Mouse (Mus musculus) lung, adult 10 weeks (tissue): ENCODE data around the gene Vma21. TPM values are rescaled to one million over a fixed set of nuclear protein-coding genes. Genes with fewer than 3 reads are reported as not detected.

Source experiments
- polyA plus RNA-seq: library from polyadenylated mRNA; stranded (reverse); fragments of 350-450 nt; fragmentation: Illumina TruSeq; extraction: RNeasy Lipid Tissue Mini Kit (QIAGEN cat#74804); gene quantifications from one replicate; pipeline ENCODE4 v1.2.3, GENCODE M21; 2014; ENCODE audit warnings: low read depth, low replicate concordance; ENCODE audit not compliant: insufficient read depth

Gene Vma21
- 14.2 TPM for polyA plus RNA-seq

DNA sequence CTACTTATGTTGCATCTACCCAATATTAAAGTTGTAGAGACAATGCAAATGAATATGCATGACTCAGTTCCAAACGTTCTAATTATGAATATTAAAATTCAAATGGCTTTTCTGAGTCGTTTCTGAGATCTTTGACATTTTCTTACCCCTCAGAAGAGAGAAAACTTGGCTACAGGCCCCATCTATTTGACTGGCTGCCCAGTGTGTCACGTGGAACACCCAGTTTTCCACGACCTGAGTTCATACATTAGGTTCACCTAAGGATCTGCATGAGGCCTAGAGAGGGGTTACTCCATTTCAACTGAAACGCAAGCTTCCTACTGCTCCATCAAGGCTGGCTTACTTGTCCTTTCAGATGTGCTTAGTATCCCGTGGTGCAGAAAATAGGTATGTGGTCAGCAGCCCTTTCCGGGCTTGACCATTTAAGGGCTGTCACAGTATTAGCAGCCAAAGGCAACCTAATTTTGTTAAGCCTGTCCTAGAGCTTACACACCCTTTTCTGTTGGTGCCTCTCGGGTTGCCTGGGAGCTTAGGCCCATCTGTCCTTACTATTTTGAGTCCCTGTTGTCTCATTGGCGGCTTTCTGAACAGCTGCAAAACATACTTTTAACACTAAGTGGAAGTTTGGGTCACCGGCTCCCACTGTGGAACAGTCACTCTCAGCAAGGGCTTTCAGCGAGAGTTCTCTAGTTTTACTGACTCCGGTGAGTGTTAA lies at the start of gene Vma21:
Vma21 (plus strand) TSS at position 294 of the 715 bp plus-strand sequence.

Other genes starting within 250 kb of the Vma21 start
- not detected for gene Gpr50, start 152.3 kb upstream of the Vma21 start, polyA plus RNA-seq
- not detected for gene Gm1141, start 105.1 kb downstream of the Vma21 start, polyA plus RNA-seq
- 11.7 TPM for gene Prrg3, start 146.7 kb downstream of the Vma21 start, polyA plus RNA-seq
- gene Fate1, start 157.1 kb downstream of the Vma21 start, polyA plus RNA-seq: not detected
- gene Cnga2, start 175.9 kb downstream of the Vma21 start, polyA plus RNA-seq: 0.90 TPM